Mouse (Mus musculus): ENCODE data around the gene Runx2. TPM values are rescaled to one million over a fixed set of nuclear protein-coding genes. Genes with fewer than 3 reads are reported as not detected.

Gene Runx2
- total and polyA plus RNA-seq, 3 experiments: not detected

GRCm38 (mm10) chr17:44713404-44713803 lies 101.2 kb downstream of the Runx2 start:
- H3K4me1 ChIP-seq (ENCODE audit: control insufficient read depth in 1 of 2, insufficient read depth in 2 of 2, low read length in 2 of 2): peaks cover 0 to 8% of the 10 kb centered on the region in 2 experiments; a peak in 3 of 4 replicates
- no peak for DNase-seq (ENCODE audit: low read depth, low spot score)
- H3K4me3 ChIP-seq (ENCODE audit: control insufficient read depth in 1 of 2, insufficient read depth in 1 of 2, low read depth in 2 of 2, low read length in 2 of 2): no peak overlapping the region
- TF ChIP-seq EP300 (IDR thresholded peaks at IDR 0.05; ENCODE audit: low read depth in 1 of 2, low read length in 2 of 2) (no peak), RAD21 (IDR thresholded peaks at IDR 0.05; ENCODE audit: low read depth, low read length) (no peak), TAL1 (IDR thresholded peaks at IDR 0.05; ENCODE audit: low read length) (no peak), USF2 (IDR thresholded peaks at IDR 0.05; ENCODE audit: borderline replicate concordance in 1 of 2, insufficient read depth in 1 of 2, low read depth in 1 of 2, low read length in 2 of 2) (no peak), JUND (IDR thresholded peaks at IDR 0.05; ENCODE audit: low read depth, low read length) (no peak), NRF1 (IDR thresholded peaks at IDR 0.05; ENCODE audit: insufficient read depth, low read depth, low read length, poor library complexity, severe bottlenecking) (no peak), SIN3A (IDR thresholded peaks at IDR 0.05; ENCODE audit: low read length) (no peak), E2F4 (IDR thresholded peaks at IDR 0.05; ENCODE audit: borderline replicate concordance, low read depth, low read length) (no peak), CTCF (IDR thresholded peaks at IDR 0.05 in 2 of 3, conservative IDR thresholded peaks at IDR 0.05 in 1 of 3; ENCODE audit: control insufficient read depth in 1 of 3, insufficient read depth in 1 of 3, low read depth in 2 of 3, low read length in 3 of 3, poor library complexity in 1 of 3, severe bottlenecking in 1 of 3) (no peak), MEF2A (IDR thresholded peaks at IDR 0.05; ENCODE audit: extremely low read depth, insufficient replicate concordance, low read depth, low read length, poor library complexity, severe bottlenecking) (no peak), HCFC1 (IDR thresholded peaks at IDR 0.05; ENCODE audit: low read depth, low read length) (no peak), USF1 (IDR thresholded peaks at IDR 0.05; ENCODE audit: low read depth, low read length) (no peak), POLR2AphosphoS2 (IDR thresholded peaks at IDR 0.05; ENCODE audit: low read length) (no peak), ZC3H11A (IDR thresholded peaks at IDR 0.05; ENCODE audit: low read depth, low read length) (no peak), MYC (IDR thresholded peaks at IDR 0.05; ENCODE audit: low read depth, low read length) (no peak), UBTF (IDR thresholded peaks at IDR 0.05; ENCODE audit: borderline replicate concordance, insufficient read depth, low read depth, low read length) (no peak), GATA1 (IDR thresholded peaks at IDR 0.05; ENCODE audit: low read depth, low read length) (no peak), ELF1 (IDR thresholded peaks at IDR 0.05; ENCODE audit: low read depth, low read length) (no peak), ETS1 (IDR thresholded peaks at IDR 0.05; ENCODE audit: low read depth, low read length) (no peak), SMC3 (IDR thresholded peaks at IDR 0.05; ENCODE audit: low read depth, low read length) (no peak)
- H3K9ac ChIP-seq (ENCODE audit: control insufficient read depth, low read depth, low read length, poor library complexity, severe bottlenecking): no peak overlapping the region
- no peaks in the 10 kb centered on the region for H3K79me2 ChIP-seq (ENCODE audit: control insufficient read depth, insufficient read depth, low read length, poor library complexity)
- no peaks in the 10 kb centered on the region for H3K9me3 ChIP-seq (replicated peaks; ENCODE audit: insufficient read depth, low read length)
- peaks cover 0 to 17% of the 10 kb centered on the region in 2 experiments; a peak in 2 of 4 replicates for H3K36me3 ChIP-seq (ENCODE audit: control insufficient read depth in 1 of 2, insufficient read depth in 2 of 2, low read length in 2 of 2)
- no peak overlapping the region for H3K27ac ChIP-seq (ENCODE audit: control insufficient read depth, low read depth, low read length)
- no peaks in the 10 kb centered on the region for H3K27me3 ChIP-seq (ENCODE audit: control insufficient read depth in 1 of 2, insufficient read depth in 2 of 2, low read length in 2 of 2)
